Mouse (Mus musculus) Muller cell, postnatal 12 days (primary cell): Measurements from ENCODE around the gene Tmem141.
A peak's percentile ranks its signal among the peaks of the same experiment; 100 is the strongest.

ENCODE experiments used
- DNase-seq: peaks from one replicate; pipeline ENCODE4 v3.0.0-alpha.2; 2015; ENCODE audit errors: inconsistent ontology term

Tmem141 gene

GRCm38 (mm10) chr2:25621229-25622200, at the start of gene Tmem141:
TSS of gene Tmem141 (minus strand) at chr2:25622005.
- peak; percentile 95 for DNase-seq

GRCm38 (mm10) chr2:25666516-25666915, 44.7 kb upstream of the Tmem141 start:
- no peak for DNase-seq

- DNase-seq = no peak
These were observed 42.3 kb upstream of the Tmem141 start for GRCm38 (mm10) chr2:25664125-25664524.

GRCm38 (mm10) chr2:25663511-25663910, 41.7 kb upstream of the Tmem141 start:
- no peak for DNase-seq

- peak; percentile 20 for DNase-seq
These were observed 39.6 kb upstream of the Tmem141 start for GRCm38 (mm10) chr2:25661245-25661970.

- no peak for DNase-seq
These were observed 38.5 kb upstream of the Tmem141 start for GRCm38 (mm10) chr2:25660279-25660678.

GRCm38 (mm10) chr2:25657652-25658051, 35.8 kb upstream of the Tmem141 start, which contains the start of gene Lcn5:
TSS of gene Lcn5 (plus strand) at chr2:25657952.
- DNase-seq = no peak

- DNase-seq = peak; percentile 57
These were observed 35.4 kb upstream of the Tmem141 start for GRCm38 (mm10) chr2:25657246-25657645.

GRCm38 (mm10) chr2:25656691-25657090, 34.9 kb upstream of the Tmem141 start:
- peak; percentile 77 for DNase-seq

GRCm38 (mm10) chr2:25654502-25654901, 32.7 kb upstream of the Tmem141 start:
- DNase-seq = peak; percentile 31

- DNase-seq = no peak
These were observed 31.1 kb upstream of the Tmem141 start, which contains the start of gene Lcn8 for GRCm38 (mm10) chr2:25652902-25653301. TSS of gene Lcn8 (plus strand) at chr2:25653120.

- DNase-seq = peak; percentile 40
These were observed 18.1 kb upstream of the Tmem141 start for GRCm38 (mm10) chr2:25639890-25640289.

- DNase-seq = peak; percentile 19
These were observed 12.2 kb upstream of the Tmem141 start for GRCm38 (mm10) chr2:25634046-25634445.

- DNase-seq = no peak
These were observed 11.8 kb upstream of the Tmem141 start for GRCm38 (mm10) chr2:25633616-25634015.

- DNase-seq = no peak
These were observed 6.9 kb upstream of the Tmem141 start for GRCm38 (mm10) chr2:25628738-25629137.

- no peak for DNase-seq
These were observed 6.0 kb upstream of the Tmem141 start, which contains the start of gene Fcna for GRCm38 (mm10) chr2:25627811-25628210. TSS of gene Fcna (minus strand) at chr2:25628030.

- DNase-seq = no peak
These were observed 4.2 kb upstream of the Tmem141 start for GRCm38 (mm10) chr2:25625986-25626385.

GRCm38 (mm10) chr2:25620852-25621228, 965 bp downstream of the Tmem141 start:
- no peak for DNase-seq

- no peak for DNase-seq
These were observed 1.4 kb downstream of the Tmem141 start for GRCm38 (mm10) chr2:25620386-25620785.

GRCm38 (mm10) chr2:25617578-25617977, 4.2 kb downstream of the Tmem141 start, which contains the start of gene Ccdc183:
TSS of gene Ccdc183 (minus strand) at chr2:25617678.
- DNase-seq = no peak

GRCm38 (mm10) chr2:25616398-25616797, 5.4 kb downstream of the Tmem141 start:
- no peak for DNase-seq

GRCm38 (mm10) chr2:25608671-25609070, 13.1 kb downstream of the Tmem141 start:
- DNase-seq = peak; percentile 3
